ENCODE assay signal across 14 mouse cellular contexts in genomic region chr15:3954971-3955370, GRCm38 (mm10). TPM values are rescaled to one million over a fixed set of nuclear protein-coding genes. Genes with fewer than 3 reads are reported as not detected.
DNase-seq lines count a peak whose midpoint lies in the region; ATAC-seq lines count a peak whose summit lies in the region.
"Had no signal": no experiment of that assay in that cellular context is flagged by ENCODE, and none has a peak within 500 bp of the region (broad histone marks: within the 10 kb centered on the region; RNA-seq: fewer than 3 reads in every experiment).

No protein-coding gene starts in this region.

- peak; percentile 80 for ATAC-seq in granulocyte monocyte progenitor cell, adult 5-6 weeks (replicated peaks; ENCODE audit: poor library complexity, severe bottlenecking)
- ATAC-seq: intestine, embryonic 16.5 days had no signal

- intact Hi-C loops in left cerebral cortex, postnatal 14 days (cut with DNase I) = loop anchor here (5.0 kb wide), 1 partner anchor 87 kb away; no protein-coding TSS in a partner anchor
- intact Hi-C loops in left cerebral cortex, postnatal 4 days (cut with DNase I) = no loop called here

- peak; percentile 68 to 83 for DNase-seq in adrenal gland, adult (ENCODE audit: inconsistent age in 2 of 2, low spot score in 1 of 2)
- no peak for DNase-seq in adrenal gland, postnatal 4 days (ENCODE audit: low spot score in 2 of 2)
- peak; percentile 9 to 26 for DNase-seq in left cerebral cortex, postnatal 14 days (ENCODE audit: low spot score in 2 of 2)
- no peak for DNase-seq in left cerebral cortex, postnatal 4 days
- DNase-seq in adrenal gland, adult 8-10 months = peak; percentile 50
- DNase-seq in spleen, adult 18-20 months = no peak
- DNase-seq in cerebellum, postnatal 36 days = no peak
- DNase-seq: cerebellum, adult 11 months; heart, adult 11 months; kidney, postnatal 25 days; lung, adult 2 months; thymus, postnatal 36 days had no signal

RNA-seq across cellular contexts. Expression of gene Fbxo4, which starts 24.4 kb away (rescaled TPM):
- 10 to 100 TPM; 19.0 to 19.4 TPM for total RNA-seq in adrenal gland, postnatal 4 days (2021)
- total RNA-seq in left cerebral cortex, postnatal 14 days (2021) = 10 to 100 TPM in 1 of 2 experiments, 1 to 10 TPM in 1; 6.0 to 10.0 TPM
- 1 to 10 TPM; 8.0 to 8.3 TPM for total RNA-seq in left cerebral cortex, postnatal 4 days (2021)
- total RNA-seq in adrenal gland, adult 8-10 months (2022) = 10 to 100 TPM; 21.0 to 24.8 (median 23.3) TPM
- total RNA-seq in granulocyte monocyte progenitor cell, adult 5-6 weeks (2014; fragmentation: Nextera tagmentation) = 13.8 and 21.4 TPM in 2 replicates
- 8.3 and 12.3 TPM in 2 replicates for total RNA-seq in granulocyte monocyte progenitor cell, adult 5-6 weeks (2017)

RNA-seq across cellular contexts. Expression of gene AW549877, which starts 40.6 kb away (rescaled TPM):
- 10 to 100 TPM; 49.7 to 51.8 TPM for total RNA-seq in adrenal gland, postnatal 4 days (2021)
- total RNA-seq in left cerebral cortex, postnatal 14 days (2021) = 10 to 100 TPM; 41.4 to 42.6 TPM
- total RNA-seq in left cerebral cortex, postnatal 4 days (2021) = 10 to 100 TPM; 36.9 to 38.5 TPM
- total RNA-seq in adrenal gland, adult 8-10 months (2022) = 10 to 100 TPM; 53.7 to 68.1 (median 56.5) TPM
- 23.5 and 24.1 TPM in 2 replicates for total RNA-seq in granulocyte monocyte progenitor cell, adult 5-6 weeks (2014; fragmentation: Nextera tagmentation)
- total RNA-seq in granulocyte monocyte progenitor cell, adult 5-6 weeks (2017) = 9.4 and 11.6 TPM in 2 replicates

Comparison
In these comparisons a context has a peak if more than half of its experiments do, and no peak if none do; other contexts are left out.
1. DNase-seq: peak in adrenal gland, adult (2 of 2), left cerebral cortex, postnatal 14 days (2 of 2) and adrenal gland, adult 8-10 months (single experiment); none in adrenal gland, postnatal 4 days (0 of 2), left cerebral cortex, postnatal 4 days (single experiment), spleen, adult 18-20 months (0 of 2) and cerebellum, postnatal 36 days (0 of 2).